Mouse (Mus musculus): ENCODE measurements at regions not wholly inside any gene's neighbourhood (a gene's known extent, or its start where the extent isn't known, plus 50 kb on each side); places are given as distances from the start of the nearest gene placed in this dataset.

GRCm38 (mm10) chr9:122629171-122629904 lies 117.8 kb upstream of the Topaz1 start:
- TF ChIP-seq CTCF (IDR thresholded peaks at IDR 0.05; ENCODE audit: borderline replicate concordance, extremely low read depth, insufficient read depth, insufficient read length) (no peak), POLR2A (IDR thresholded peaks at IDR 0.05; ENCODE audit: borderline replicate concordance, extremely low read depth, insufficient read depth, insufficient read length, poor library complexity, severe bottlenecking) (no peak)
